ENCODE assay signal across 13 mouse cellular contexts in genomic region chr6:88815489-88815888, GRCm38 (mm10).
"Had no signal": no experiment of that assay in that cellular context is flagged by ENCODE, and none has a peak within 500 bp of the region (broad histone marks: within the 10 kb centered on the region; RNA-seq: fewer than 3 reads in every experiment).

No protein-coding gene starts in this region.

- H3K9ac ChIP-seq: kidney, embryonic 15.5 days; limb, embryonic 15.5 days; liver, embryonic 12.5 days; lung, embryonic 14.5 days had no signal

- H3K4me2 ChIP-seq: kidney, embryonic 15.5 days; limb, embryonic 15.5 days; liver, embryonic 12.5 days; lung, embryonic 14.5 days had no signal

- H3K4me3 ChIP-seq: kidney, embryonic 15.5 days; limb, embryonic 15.5 days; liver, embryonic 12.5 days; myocyte had no signal

- ATAC-seq: intestine, embryonic 16.5 days; liver, embryonic 12.5 days had no signal

- H3K36me3 ChIP-seq: kidney, embryonic 15.5 days; limb, embryonic 15.5 days had no signal

- H3K9me3 ChIP-seq: kidney, embryonic 15.5 days; limb, embryonic 15.5 days; liver, embryonic 12.5 days; megakaryocyte, embryonic 14.5 days had no signal

- DNase-seq: kidney, adult 2 months; kidney, postnatal 25 days; layer of hippocampus, adult 9-11 months; lung, embryonic 14.5 days; lung, postnatal 10 days; lung, postnatal 4 days; thymus, postnatal 4 days had no signal

- H3K27ac ChIP-seq: kidney, embryonic 15.5 days; limb, embryonic 15.5 days; liver, embryonic 12.5 days had no signal

- H3K27me3 ChIP-seq: kidney, embryonic 15.5 days; limb, embryonic 15.5 days; liver, embryonic 12.5 days had no signal
